Mouse (Mus musculus) small intestine, adult 2 months (tissue): ENCODE measurements at regions not wholly inside any gene's neighbourhood (a gene's known extent, or its start where the extent isn't known, plus 50 kb on each side); places are given as distances from the start of the nearest gene placed in this dataset.

Experiments
- CTCF ChIP-seq: fragments of 200-500 bp; IDR thresholded peaks from 2 replicates; pipeline ENCODE4 v1.5.1; 2012; ENCODE audit warnings: low read depth, mild to moderate bottlenecking, control low read depth, inconsistent platforms, low read length, moderate library complexity, mixed read lengths; ENCODE audit not compliant: insufficient replicate concordance, insufficient read length; ENCODE audit errors: extremely low read depth
- POLR2A ChIP-seq: fragments of 200-500 bp; IDR thresholded peaks from 2 replicates; pipeline ENCODE4 v1.6.1; 2012; ENCODE audit warnings: low read depth, mild to moderate bottlenecking, control low read depth, inconsistent platforms, low read length, moderate library complexity

- no peak for TF ChIP-seq CTCF
- TF ChIP-seq POLR2A: no peak
Measured at GRCm38 (mm10) chr10:98611707-98612360, 302.4 kb upstream of the Atp2b1 start.
